Mouse (Mus musculus) 3134 (cell line): ENCODE results near the gene Mindy3.

Experiments used
- DNase-seq: peaks from one replicate; pipeline ENCODE4 v3.0.0-alpha.2; 2011; ENCODE audit warnings: low spot score; ENCODE audit not compliant: insufficient read length; ENCODE audit errors: extremely low read depth

Mindy3 gene

GRCm38 (mm10) chr2:12372883-12373282, 46.4 kb downstream of the Mindy3 start:
- DNase-seq: no peak

- no peak for DNase-seq
Observed at GRCm38 (mm10) chr2:12371401-12371800, 47.9 kb downstream of the Mindy3 start.

- no peak for DNase-seq
Observed at GRCm38 (mm10) chr2:12368451-12368850, 50.8 kb downstream of the Mindy3 start.

GRCm38 (mm10) chr2:12368016-12368415, 51.3 kb downstream of the Mindy3 start:
- no peak for DNase-seq

GRCm38 (mm10) chr2:12361310-12361709, 58.0 kb downstream of the Mindy3 start:
- DNase-seq: no peak

GRCm38 (mm10) chr2:12354837-12355236, 64.4 kb downstream of the Mindy3 start:
- DNase-seq: no peak

- no peak for DNase-seq
Observed at GRCm38 (mm10) chr2:12348914-12349313, 70.4 kb downstream of the Mindy3 start.

- no peak for DNase-seq
Observed at GRCm38 (mm10) chr2:12331962-12332361, 87.3 kb downstream of the Mindy3 start.

- no peak for DNase-seq
Observed at GRCm38 (mm10) chr2:12329620-12330019, 89.7 kb downstream of the Mindy3 start.

GRCm38 (mm10) chr2:12329068-12329407, 90.2 kb downstream of the Mindy3 start:
- no peak for DNase-seq

GRCm38 (mm10) chr2:12328355-12329067, 90.8 kb downstream of the Mindy3 start:
- no peak for DNase-seq

GRCm38 (mm10) chr2:12327691-12328354, 91.4 kb downstream of the Mindy3 start:
- DNase-seq: no peak

- DNase-seq: no peak
Observed at GRCm38 (mm10) chr2:12327216-12327615, 92.1 kb downstream of the Mindy3 start.

GRCm38 (mm10) chr2:12325868-12326267, 93.4 kb downstream of the Mindy3 start:
- no peak for DNase-seq

- DNase-seq: peak; percentile 67
Observed at GRCm38 (mm10) chr2:12325417-12325816, 93.9 kb downstream of the Mindy3 start.

GRCm38 (mm10) chr2:12320914-12321313, 98.4 kb downstream of the Mindy3 start:
- DNase-seq: no peak

- DNase-seq: no peak
Observed at GRCm38 (mm10) chr2:12318715-12319114, 100.6 kb downstream of the Mindy3 start.

GRCm38 (mm10) chr2:12318036-12318435, 101.2 kb downstream of the Mindy3 start:
- DNase-seq: no peak

GRCm38 (mm10) chr2:12317343-12317742, 101.9 kb downstream of the Mindy3 start:
- peak; percentile 31 for DNase-seq

GRCm38 (mm10) chr2:12316361-12316760, 102.9 kb downstream of the Mindy3 start:
- DNase-seq: no peak

- no peak for DNase-seq
Observed at GRCm38 (mm10) chr2:12314028-12314427, 105.2 kb downstream of the Mindy3 start.

GRCm38 (mm10) chr2:12308466-12308865, 110.8 kb downstream of the Mindy3 start:
- no peak for DNase-seq
